Mouse (Mus musculus) limb, embryonic 10.5 days (tissue): Measurements from ENCODE around the gene Adamts17. TPM values are rescaled to one million over a fixed set of nuclear protein-coding genes. Genes with fewer than 3 reads are reported as not detected.
A peak's percentile ranks its signal among the peaks of the same experiment; 100 is the strongest.

Experiments used
- DNase-seq: peaks from one replicate; pipeline ENCODE4 v3.0.0-alpha.2; 2017; ENCODE audit warnings: low spot score
- H3K27ac ChIP-seq: fragments of 300-500 bp; sonication (generic); 2 replicates; pipeline ENCODE4 v1.5.1; 2016; ENCODE audit warnings: mild to moderate bottlenecking
- H3K27me3 ChIP-seq: fragments of 300-500 bp; sonication (generic); 2 replicates; pipeline ENCODE4 v1.6.1; 2016; ENCODE audit warnings: low read depth, mild to moderate bottlenecking; ENCODE audit not compliant: poor library complexity, severe bottlenecking
- H3K36me3 ChIP-seq: fragments of 300-500 bp; sonication (generic); 2 replicates; pipeline ENCODE4 v1.6.1; 2016; ENCODE audit warnings: mild to moderate bottlenecking, moderate library complexity
- H3K4me1 ChIP-seq: fragments of 300-500 bp; sonication (generic); 2 replicates; pipeline ENCODE4 v1.6.1; 2016
- H3K4me3 ChIP-seq: fragments of 300-500 bp; sonication (generic); 2 replicates; pipeline ENCODE4 v1.5.1; 2016; ENCODE audit warnings: mild to moderate bottlenecking, moderate library complexity
- H3K9me3 ChIP-seq: fragments of 300-500 bp; sonication (generic); replicated peaks from 2 replicates; pipeline ENCODE4 v1.6.1; 2016; ENCODE audit warnings: mild to moderate bottlenecking
- WGBS: fragments of 180-500 bp; shearing (Covaris S2); methylation state at CpG from one replicate; pipeline ENCODE4 v1.1.7; 2016; 5-methylcytosine and 5-hydroxymethylcytosine counted together
- polyA plus RNA-seq: library from polyadenylated mRNA; unstranded; fragments of >200 nt; fragmentation: Nextera tagmentation; extraction: Ambion mirVana; gene quantifications from 2 replicates; pipeline ENCODE4 v1.2.1, GENCODE M21; 2016

The Adamts17 gene
- polyA plus RNA-seq, 1 experiment from 2014 or later: 6.7 TPM

DNA sequence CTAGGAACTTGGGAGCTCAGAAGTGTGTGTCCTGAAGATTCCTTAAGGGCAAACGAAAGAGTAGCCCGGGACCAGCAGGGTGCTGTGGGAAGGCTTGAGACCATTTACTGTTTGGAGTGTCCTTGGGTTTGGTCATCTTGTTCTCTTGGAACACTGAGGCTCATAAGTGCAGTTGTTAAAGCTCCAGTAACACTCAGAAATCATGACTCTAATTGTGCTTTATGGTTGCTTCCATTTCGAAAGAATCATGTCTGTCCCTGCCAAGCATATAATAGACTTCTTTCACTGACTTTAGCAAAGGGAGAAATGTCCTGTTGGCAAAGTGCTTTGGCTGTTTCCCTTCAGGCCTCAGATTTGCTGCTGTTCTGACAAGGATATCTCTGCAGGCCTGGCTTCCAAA is 210.9 kb downstream of the Adamts17 start:
- DNase-seq: no peak
- Histone ChIP-seq H3K4me3 (no peak overlapping the region), H3K27ac (no peak overlapping the region), H3K9me3 (no peaks in the 10 kb centered on the region), H3K36me3 (no peaks in the 10 kb centered on the region), H3K4me1 (no peaks in the 10 kb centered on the region), H3K27me3 (no peaks in the 10 kb centered on the region)
- 94% methylated on average over 3 of the region's 3 CpGs for WGBS

DNA sequence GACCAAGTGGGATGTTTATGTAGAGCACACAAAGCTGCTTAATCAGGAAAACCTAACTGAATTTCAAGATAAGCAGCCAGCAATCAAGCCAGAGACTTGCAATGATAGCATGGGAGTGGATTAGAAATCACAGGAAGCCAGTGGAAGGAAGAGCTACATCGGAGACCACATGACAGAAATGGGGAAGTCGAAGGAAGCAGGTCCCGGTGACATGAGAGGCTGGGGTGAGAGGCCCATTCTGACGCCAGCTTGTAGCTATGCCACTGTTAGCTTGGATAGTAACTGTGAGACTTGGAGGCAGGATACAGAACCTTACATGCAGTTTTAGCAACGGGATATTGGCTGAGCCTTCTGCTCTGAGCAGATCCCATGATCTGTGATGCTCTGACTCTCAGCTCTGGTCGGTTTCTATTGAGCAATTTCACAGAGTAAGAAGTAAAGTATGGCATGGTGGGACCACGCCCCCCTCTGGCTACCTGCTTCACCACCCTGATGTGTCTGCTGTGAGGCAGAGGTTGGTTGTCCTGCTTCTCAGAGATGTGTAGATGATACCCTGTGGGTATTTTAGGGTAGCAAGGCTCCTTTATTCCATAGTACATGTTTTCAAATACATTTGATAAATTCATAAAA is 211.7 kb downstream of the Adamts17 start:
- Histone ChIP-seq H3K36me3 (no peaks in the 10 kb centered on the region), H3K27ac (no peak overlapping the region)
- 78% methylated on average over 7 of the region's 7 CpGs for WGBS

DNA sequence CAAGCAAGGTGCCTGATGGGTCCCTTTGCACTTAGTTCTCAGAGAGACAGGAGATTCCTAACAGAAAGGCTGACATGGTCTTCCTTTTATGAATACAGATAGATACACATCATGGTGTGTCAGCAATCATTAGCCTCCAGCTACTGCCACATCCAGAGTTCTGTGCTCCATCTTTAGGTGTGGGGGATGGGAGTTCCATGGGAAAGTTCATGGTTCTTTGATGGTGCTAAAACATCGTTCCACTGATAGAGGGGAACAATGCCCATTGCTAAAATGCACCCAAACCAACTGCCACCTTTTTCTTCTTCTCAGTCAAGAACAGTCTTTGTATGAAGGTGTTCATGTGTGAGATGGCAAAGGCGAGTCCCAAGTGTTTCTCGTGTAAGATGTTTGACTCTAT is 215.3 kb downstream of the Adamts17 start:
- Histone ChIP-seq H3K36me3 (no peaks in the 10 kb centered on the region), H3K4me3 (no peak overlapping the region), H3K9me3 (no peaks in the 10 kb centered on the region), H3K27me3 (no peaks in the 10 kb centered on the region), H3K4me1 (no peaks in the 10 kb centered on the region), H3K27ac (no peak overlapping the region)
- DNase-seq: no peak
- WGBS: 95% methylated on average over 3 of the region's 3 CpGs

More for the DNA sequence above, 211.7 kb downstream of the Adamts17 start:
- H3K4me1 ChIP-seq: no peaks in the 10 kb centered on the region
- DNase-seq: no peak
- no peaks in the 10 kb centered on the region for H3K9me3 ChIP-seq
- no peak overlapping the region for H3K4me3 ChIP-seq
- no peaks in the 10 kb centered on the region for H3K27me3 ChIP-seq

GRCm38 (mm10) chr7:67055510-67055909 is 216.0 kb downstream of the Adamts17 start:
- H3K9me3 ChIP-seq: no peaks in the 10 kb centered on the region
- H3K36me3 ChIP-seq: no peaks in the 10 kb centered on the region
- WGBS: 75% methylated on average over 3 of the region's 3 CpGs
- no peak overlapping the region for H3K4me3 ChIP-seq
- H3K27me3 ChIP-seq: no peaks in the 10 kb centered on the region
- H3K4me1 ChIP-seq: no peaks in the 10 kb centered on the region
- no peak for DNase-seq
- H3K27ac ChIP-seq: no peak overlapping the region

- 86% methylated on average over 9 of the region's 9 CpGs for WGBS
- H3K4me3 ChIP-seq: no peak overlapping the region
- H3K27ac ChIP-seq: no peak overlapping the region
- H3K36me3 ChIP-seq: no peaks in the 10 kb centered on the region
- DNase-seq: no peak
- peaks cover 5% of the 10 kb centered on the region for H3K4me1 ChIP-seq
- no peaks in the 10 kb centered on the region for H3K9me3 ChIP-seq
- no peaks in the 10 kb centered on the region for H3K27me3 ChIP-seq
These were observed 222.2 kb downstream of the Adamts17 start for GRCm38 (mm10) chr7:67061756-67062155.

DNA sequence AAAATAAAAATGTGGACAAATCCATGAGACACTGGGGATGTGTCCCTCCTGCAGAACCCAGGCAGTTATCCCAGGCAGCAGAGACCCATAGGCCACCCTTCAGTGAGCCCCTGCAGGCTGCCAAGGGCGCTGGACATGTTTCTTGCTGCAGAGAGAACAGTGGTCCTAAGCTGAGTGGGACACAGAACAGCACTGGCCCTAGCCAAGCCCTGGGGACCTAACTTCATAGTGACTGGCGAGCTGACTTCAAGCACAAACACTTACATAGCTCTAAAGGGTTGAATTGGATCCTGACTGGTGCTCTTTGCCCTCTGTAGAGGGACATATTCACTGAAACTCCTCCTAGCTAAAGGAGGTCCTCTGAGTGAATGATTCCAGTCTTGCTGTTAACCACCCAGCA is 223.0 kb downstream of the Adamts17 start:
- H3K27me3 ChIP-seq: no peaks in the 10 kb centered on the region
- no peak overlapping the region for H3K4me3 ChIP-seq
- H3K4me1 ChIP-seq: peaks cover 5% of the 10 kb centered on the region
- no peaks in the 10 kb centered on the region for H3K9me3 ChIP-seq
- 83% methylated on average over 2 of the region's 2 CpGs for WGBS
- H3K27ac ChIP-seq: no peak overlapping the region
- DNase-seq: no peak
- H3K36me3 ChIP-seq: no peaks in the 10 kb centered on the region

DNA sequence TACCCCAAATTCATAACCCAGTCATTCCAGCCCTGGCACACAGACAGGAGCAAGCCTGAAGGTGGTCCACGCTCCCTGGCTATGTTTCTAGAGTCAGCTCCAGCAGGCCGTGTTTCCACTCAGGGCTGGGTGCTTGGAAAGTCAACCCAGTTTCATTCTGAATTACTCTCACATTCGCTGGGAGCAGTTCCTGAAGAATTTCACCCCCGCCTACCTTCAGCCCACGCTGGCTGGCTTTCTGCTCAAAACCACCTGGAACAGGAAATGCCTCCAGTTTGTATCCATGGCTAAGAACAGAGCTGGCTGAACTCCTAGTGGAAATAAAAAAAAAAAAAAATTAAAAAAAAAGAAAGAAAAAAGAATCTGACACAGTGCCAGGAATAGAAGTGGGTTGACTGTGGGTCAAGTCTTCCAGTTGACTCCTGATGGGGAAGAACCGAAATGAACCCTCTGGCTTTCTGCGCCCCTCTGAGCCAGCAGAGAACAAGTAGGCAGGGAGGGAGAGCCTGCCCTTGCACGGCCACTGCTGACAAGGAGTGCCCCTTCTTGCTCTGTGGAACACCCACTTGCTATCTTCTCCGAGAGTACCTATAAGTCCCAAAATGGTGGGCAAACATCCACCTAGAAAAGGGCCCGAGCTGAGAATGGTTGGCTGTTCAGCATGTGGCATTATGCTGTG is 225.2 kb downstream of the Adamts17 start:
- Histone ChIP-seq H3K27me3 (no peaks in the 10 kb centered on the region), H3K4me3 (no peak overlapping the region), H3K9me3 (no peaks in the 10 kb centered on the region), H3K4me1 (peaks cover 5% of the 10 kb centered on the region), H3K27ac (peak overlapping the region; percentile 62; the same call in 1 of the 2 replicates), H3K36me3 (no peaks in the 10 kb centered on the region)
- WGBS: 88% methylated on average over 10 of the region's 10 CpGs
- no peak for DNase-seq

DNA sequence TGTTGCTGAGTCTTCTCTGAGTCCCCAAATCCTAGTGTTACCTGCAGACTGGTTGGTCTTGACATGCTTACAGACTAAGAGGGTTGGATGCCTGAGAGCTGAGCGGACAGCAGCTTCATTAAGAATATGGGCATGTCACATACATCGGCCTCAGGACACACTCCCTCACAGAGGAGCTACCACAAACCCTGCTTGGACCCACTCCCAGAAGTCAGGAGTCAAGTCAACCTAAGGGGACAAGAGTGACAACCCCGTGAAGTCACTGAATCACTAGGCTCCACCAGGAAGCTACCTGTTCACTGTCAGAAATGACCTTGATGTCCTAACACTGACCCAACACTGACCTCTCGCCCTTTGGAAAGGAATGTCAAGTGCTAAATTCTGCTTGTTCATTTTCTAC is 226.1 kb downstream of the Adamts17 start:
- no peaks in the 10 kb centered on the region for H3K9me3 ChIP-seq
- peaks cover 5% of the 10 kb centered on the region for H3K4me1 ChIP-seq
- no peaks in the 10 kb centered on the region for H3K27me3 ChIP-seq
- no peak for DNase-seq
- H3K4me3 ChIP-seq: no peak overlapping the region
- H3K36me3 ChIP-seq: no peaks in the 10 kb centered on the region
- 86% methylated on average over 4 of the region's 4 CpGs for WGBS
- H3K27ac ChIP-seq: no peak overlapping the region

GRCm38 (mm10) chr7:67072015-67072685 is 232.6 kb downstream of the Adamts17 start:
- H3K27ac ChIP-seq: peak overlapping the region; percentile 30; the same call in 1 of the 2 replicates
- DNase-seq: no peak

GRCm38 (mm10) chr7:67082751-67083150 is 243.2 kb downstream of the Adamts17 start:
- Histone ChIP-seq H3K4me1 (peaks cover 2% of the 10 kb centered on the region; the same call in 1 of the 2 replicates), H3K4me3 (no peak overlapping the region), H3K27me3 (no peaks in the 10 kb centered on the region), H3K9me3 (no peaks in the 10 kb centered on the region), H3K36me3 (no peaks in the 10 kb centered on the region), H3K27ac (no peak overlapping the region)
- 93% methylated on average over 10 of the region's 10 CpGs for WGBS
- no peak for DNase-seq

More at GRCm38 (mm10) chr7:67072015-67072685, 232.6 kb downstream of the Adamts17 start:
- H3K36me3 ChIP-seq: no peaks in the 10 kb centered on the region
- peaks cover 23% of the 10 kb centered on the region for H3K4me1 ChIP-seq
- no peaks in the 10 kb centered on the region for H3K27me3 ChIP-seq
- no peaks in the 10 kb centered on the region for H3K9me3 ChIP-seq
- H3K4me3 ChIP-seq: no peak overlapping the region
- 86% methylated on average over 10 of the region's 10 CpGs for WGBS

DNA sequence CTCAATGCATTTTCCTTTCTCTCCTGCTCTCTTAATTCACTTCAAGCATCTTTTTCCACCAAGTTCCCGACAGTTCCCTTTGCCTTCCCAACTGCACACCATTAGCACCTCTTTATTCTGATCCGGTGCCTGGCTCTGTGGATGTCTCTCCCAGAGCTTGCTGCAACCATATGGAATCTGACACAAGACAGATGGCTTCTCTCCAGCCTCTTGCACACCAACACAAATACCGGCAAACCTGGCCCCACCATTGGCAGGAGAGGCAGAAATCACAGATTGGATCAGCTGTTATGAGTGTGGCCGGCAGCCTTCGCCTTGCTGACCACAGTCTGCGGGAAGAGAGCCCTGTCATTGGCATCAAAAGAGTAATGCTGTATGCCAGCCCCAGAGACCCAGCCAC is 248.2 kb downstream of the Adamts17 start:
- no peaks in the 10 kb centered on the region for H3K27me3 ChIP-seq
- DNase-seq: no peak
- H3K27ac ChIP-seq: no peak overlapping the region
- H3K9me3 ChIP-seq: no peaks in the 10 kb centered on the region
- H3K4me3 ChIP-seq: no peak overlapping the region
- H3K4me1 ChIP-seq: peaks cover 7% of the 10 kb centered on the region; the same call in 1 of the 2 replicates
- 61% methylated on average over 6 of the region's 6 CpGs for WGBS
- H3K36me3 ChIP-seq: no peaks in the 10 kb centered on the region

GRCm38 (mm10) chr7:67097096-67097495 is 257.6 kb downstream of the Adamts17 start:
- H3K4me3 ChIP-seq: no peak overlapping the region
- no peaks in the 10 kb centered on the region for H3K36me3 ChIP-seq
- H3K9me3 ChIP-seq: no peaks in the 10 kb centered on the region
- no peaks in the 10 kb centered on the region for H3K27me3 ChIP-seq
- H3K27ac ChIP-seq: no peak overlapping the region
- DNase-seq: no peak
- 90% methylated on average over 2 of the region's 2 CpGs for WGBS
- H3K4me1 ChIP-seq: peaks cover 11% of the 10 kb centered on the region

- WGBS: 86% methylated on average over 3 of the region's 3 CpGs
- no peak for DNase-seq
These were observed 262.0 kb downstream of the Adamts17 start for GRCm38 (mm10) chr7:67101418-67101973.

More at GRCm38 (mm10) chr7:67101418-67101973, 262.0 kb downstream of the Adamts17 start:
- H3K36me3 ChIP-seq: no peaks in the 10 kb centered on the region
- peaks cover 17% of the 10 kb centered on the region for H3K4me1 ChIP-seq
- H3K9me3 ChIP-seq: no peaks in the 10 kb centered on the region
- H3K27ac ChIP-seq: peak overlapping the region; percentile 8; the same call in 1 of the 2 replicates
- no peak overlapping the region for H3K4me3 ChIP-seq
- no peaks in the 10 kb centered on the region for H3K27me3 ChIP-seq
